Mouse (Mus musculus) layer of hippocampus, postnatal 10 days (tissue): ENCODE measurements around the gene Cyp3a41b. TPM values are rescaled to one million over a fixed set of nuclear protein-coding genes. Genes with fewer than 3 reads are reported as not detected.
"Not testable (repeated sequence)": the region's sequence is repeated elsewhere in the genome, so short reads cannot be mapped to it uniquely, and the experiment has no call there.

Experiments
- DNase-seq, 2 experiments: peaks; one replicate each; pipeline ENCODE4 v3.0.0; 2021; ENCODE audit warnings: low spot score in 2 of 2
- long read RNA-seq: library from polyadenylated mRNA; stranded (forward); transcript quantifications from one replicate; pipeline ENCODE4 v2.0.0, GENCODE M21; 2023
- total RNA-seq, 2 experiments: library from RNA; stranded (reverse); gene quantifications; 2 replicates each; pipeline ENCODE4 v1.2.3; 2021

Cyp3a41b gene
- not detected for total RNA-seq
- long read RNA-seq = 0 reads

DNA sequence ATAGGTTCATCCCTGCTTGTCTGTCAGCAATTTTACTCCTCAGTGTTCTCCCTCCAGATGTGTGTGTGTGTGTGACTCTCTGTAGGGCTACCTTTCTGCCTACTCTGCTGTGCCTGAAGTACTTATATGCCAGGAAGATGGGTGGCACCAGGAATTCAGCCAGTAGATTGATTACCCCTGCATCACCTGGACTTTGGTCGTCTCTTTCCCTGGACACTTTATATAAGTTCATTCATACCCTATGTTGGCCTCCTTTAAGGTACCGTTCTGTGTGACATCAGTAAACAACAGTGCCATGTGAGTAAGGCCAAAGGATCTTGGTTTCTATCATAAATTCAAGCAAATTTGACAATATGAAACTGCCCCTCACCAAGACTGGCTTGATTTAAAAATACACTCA lies at the start of gene Cyp3a41b:
Gene Cyp3a41b, minus strand, starts transcription at position 101 of the 400 bp plus-strand sequence.
- not testable (repeated sequence) for DNase-seq

DNA sequence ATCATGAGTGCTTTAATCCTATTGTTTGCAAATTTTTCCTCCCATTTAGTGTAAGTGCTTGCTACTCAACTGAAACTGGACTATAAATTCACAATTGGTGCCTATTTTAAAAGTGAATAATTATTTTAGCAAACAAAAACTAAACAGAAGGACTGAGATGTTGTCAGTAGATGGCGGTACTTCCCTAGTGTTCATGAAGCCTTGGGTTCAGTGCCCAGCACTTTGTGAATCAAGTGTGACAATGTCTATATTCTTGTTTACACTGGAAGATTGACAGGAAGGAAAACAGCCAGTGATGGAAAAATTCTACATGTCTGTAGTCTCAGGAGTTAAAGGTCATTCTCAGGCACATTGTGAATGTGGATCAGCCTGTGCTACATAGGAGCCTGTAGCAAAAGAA lies 47.8 kb upstream of the Cyp3a41b start:
- not testable (repeated sequence) for DNase-seq

DNA sequence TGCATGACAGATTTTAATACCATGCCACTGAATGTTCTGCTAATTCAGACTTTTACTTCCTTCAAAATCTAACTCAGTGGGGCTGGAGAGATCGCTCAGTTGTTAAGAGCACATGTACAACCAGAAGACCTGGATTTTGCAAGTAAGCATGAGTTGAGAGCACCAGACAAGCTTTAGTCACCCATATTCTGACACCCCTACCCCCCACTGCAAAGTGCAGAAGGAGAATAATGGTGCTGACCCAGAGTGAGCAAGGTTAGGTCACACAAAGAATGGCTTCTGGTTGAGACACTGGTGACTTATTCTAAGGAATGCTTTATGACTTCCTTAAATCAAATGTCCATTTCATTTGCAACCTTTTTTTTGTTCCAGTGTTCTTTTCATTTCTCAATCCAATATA lies 20.4 kb upstream of the Cyp3a41b start:
- not testable (repeated sequence) for DNase-seq

DNA sequence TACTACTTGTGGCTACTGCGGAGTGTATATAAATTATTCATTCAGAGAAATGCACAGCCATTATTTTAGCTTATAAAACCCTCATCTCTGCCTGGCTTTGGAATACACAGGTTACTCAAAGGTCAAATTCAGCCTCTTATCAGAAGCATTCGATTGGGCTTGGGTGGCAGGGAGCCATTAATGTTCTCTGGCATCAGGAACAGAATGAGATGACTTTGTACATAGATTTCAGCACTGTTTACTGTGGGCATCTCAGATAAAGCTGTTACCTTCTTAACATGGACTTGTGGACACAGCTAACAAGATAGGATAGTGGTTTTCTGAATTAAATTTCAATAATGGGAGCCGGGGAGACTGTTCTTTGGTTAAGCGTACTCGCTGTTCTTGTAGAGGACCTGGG lies 13.3 kb upstream of the Cyp3a41b start:
- not testable (repeated sequence) for DNase-seq

DNA sequence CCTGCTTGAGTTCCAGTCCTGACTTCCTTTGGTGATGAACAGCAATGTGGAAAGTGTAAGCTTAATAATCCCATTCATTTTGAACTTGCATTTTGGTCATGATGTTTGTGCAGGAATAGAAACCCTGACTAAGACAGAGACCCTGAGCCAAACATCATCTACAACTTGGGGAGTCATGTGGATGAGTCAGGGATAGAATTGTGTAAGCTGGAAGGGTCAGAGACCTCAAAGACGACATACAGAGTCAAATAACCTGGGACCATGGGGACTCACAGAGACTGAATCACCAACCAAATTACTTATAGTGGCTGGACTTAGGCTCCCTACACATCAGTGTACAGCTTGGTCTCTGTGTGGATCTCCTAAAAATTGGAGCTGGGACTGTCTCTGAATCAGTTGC lies 7.2 kb downstream of the Cyp3a41b start:
- DNase-seq = not testable (repeated sequence)

DNA sequence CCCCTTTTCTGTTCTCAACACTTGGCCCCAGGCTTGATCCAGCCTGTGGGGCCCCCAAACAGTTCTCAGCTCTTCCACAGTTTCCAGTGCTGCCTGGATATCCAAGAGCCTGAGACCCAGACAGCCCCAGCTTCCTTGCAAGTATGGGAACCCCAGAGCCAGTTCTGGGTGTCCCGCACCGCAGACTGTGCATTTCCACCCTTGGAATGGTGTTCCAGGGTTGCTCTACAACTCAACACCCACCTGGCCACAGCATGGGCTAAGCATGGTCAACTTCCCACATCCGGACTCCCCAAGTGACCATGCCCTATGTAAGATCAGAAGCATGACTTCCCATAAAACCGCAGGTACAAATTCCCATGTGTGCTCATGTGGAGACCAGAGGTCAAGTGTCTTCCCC lies 8.9 kb downstream of the Cyp3a41b start:
- DNase-seq = not testable (repeated sequence)

DNA sequence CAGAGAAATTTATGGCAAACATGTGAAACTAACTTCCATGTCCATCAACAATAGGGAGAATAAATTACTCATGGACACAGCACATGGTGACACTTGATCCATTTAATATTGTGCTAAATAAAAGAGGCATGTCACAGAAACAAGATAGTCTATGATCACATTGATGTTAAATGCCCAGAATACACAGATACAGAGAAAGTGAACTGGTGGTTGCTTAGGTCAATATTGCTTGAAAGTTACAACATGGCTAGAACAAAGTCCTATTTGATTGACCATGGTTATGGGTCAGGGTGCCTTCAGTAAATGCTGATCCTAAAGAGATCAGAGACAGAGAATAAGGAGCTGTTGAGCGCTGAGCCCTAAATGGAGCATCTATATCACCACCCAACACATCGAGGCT lies 12.6 kb downstream of the Cyp3a41b start:
- not testable (repeated sequence) for DNase-seq

Other genes starting within 250 kb of the Cyp3a41b start
- gene Cyp3a57, start 239.5 kb downstream of the Cyp3a41b start, total RNA-seq = under 1 TPM in 1 of 2 experiments, not detected in 1; 0.29 TPM
- gene Cyp3a16, start 115.0 kb downstream of the Cyp3a41b start, total RNA-seq = not detected
- not detected for gene Cyp3a41a, start 135.4 kb upstream of the Cyp3a41b start, total RNA-seq
- not detected for gene Cyp3a44, start 221.1 kb upstream of the Cyp3a41b start, total RNA-seq